Mouse (Mus musculus) heart, adult 2 months (tissue): ENCODE measurements around the gene H3f3b.

Experiments used
- CTCF ChIP-seq: fragments of 200-600 bp; IDR thresholded peaks from 2 replicates; pipeline ENCODE4 v1.8.1; 2022; ENCODE audit warnings: antibody characterized with exemption, mild to moderate bottlenecking, moderate library complexity
- EP300 ChIP-seq: fragments of 200-500 bp; IDR thresholded peaks from 2 replicates; pipeline ENCODE4 v1.6.1; 2011; ENCODE audit warnings: low read depth, low read length, control low read depth; ENCODE audit not compliant: insufficient read depth
- POLR2A ChIP-seq: fragments of 200-500 bp; IDR thresholded peaks from 2 replicates; pipeline ENCODE4 v1.6.1; 2011; ENCODE audit warnings: mild to moderate bottlenecking, low read depth, low read length, control low read depth; ENCODE audit not compliant: insufficient read depth

GRCm38 (mm10) chr11:115995256-115995655, 32.5 kb downstream of the H3f3b start:
- TF ChIP-seq CTCF (no peak), POLR2A (no peak), EP300 (no peak)
